Mouse (Mus musculus) limb, embryonic 12.5 days (tissue): ENCODE measurements around the gene Gm17662. TPM values are rescaled to one million over a fixed set of nuclear protein-coding genes. Genes with fewer than 3 reads are reported as not detected.

Experiments used
- ATAC-seq: fragments of 200-750 bp; cut with Nextera tagmentation; 2 replicates; pipeline ENCODE4 v1.8.0; 2017; ENCODE audit warnings: low read depth, moderate TSS enrichment; ENCODE audit not compliant: insufficient number of reproducible peaks, insufficient read depth, low FRiP score, low TSS enrichment
- H3K27ac ChIP-seq: fragments of 300-500 bp; sonication (generic); 2 replicates; pipeline ENCODE4 v1.5.1; 2016; ENCODE audit warnings: mild to moderate bottlenecking, moderate library complexity
- H3K27me3 ChIP-seq: fragments of 300-500 bp; sonication (generic); 2 replicates; pipeline ENCODE4 v1.6.1; 2016; ENCODE audit warnings: mild to moderate bottlenecking, moderate library complexity
- H3K36me3 ChIP-seq: fragments of 300-500 bp; sonication (generic); 2 replicates; pipeline ENCODE4 v1.6.1; 2016; ENCODE audit warnings: mild to moderate bottlenecking, moderate library complexity
- H3K4me1 ChIP-seq: fragments of 300-500 bp; sonication (generic); replicated peaks from 2 replicates; pipeline ENCODE4 v1.6.1; 2016
- H3K4me2 ChIP-seq: fragments of 300-500 bp; sonication (generic); 2 replicates; pipeline ENCODE4 v1.6.1; 2016; ENCODE audit warnings: mild to moderate bottlenecking, moderate library complexity
- H3K4me3 ChIP-seq: fragments of 300-500 bp; sonication (generic); replicated peaks from 2 replicates; pipeline ENCODE4 v1.5.1; 2016; ENCODE audit warnings: mild to moderate bottlenecking
- H3K9ac ChIP-seq: fragments of 300-500 bp; sonication (generic); replicated peaks from 2 replicates; pipeline ENCODE4 v1.6.1; 2016; ENCODE audit warnings: mild to moderate bottlenecking, moderate library complexity
- H3K9me3 ChIP-seq: fragments of 300-500 bp; sonication (generic); 2 replicates; pipeline ENCODE4 v1.6.1; 2016; ENCODE audit warnings: mild to moderate bottlenecking, moderate library complexity
- WGBS: fragments of 180-500 bp; shearing (Covaris S2); methylation state at CpG from one replicate; pipeline ENCODE4 v1.1.7; 2016; 5-methylcytosine and 5-hydroxymethylcytosine counted together
- polyA plus RNA-seq: library from polyadenylated mRNA; unstranded; fragments of >200 nt; fragmentation: Nextera tagmentation; extraction: Ambion mirVana; gene quantifications from 2 replicates; pipeline ENCODE4 v1.2.1, GENCODE M21; 2016

Gm17662 gene
- polyA plus RNA-seq, 1 experiment from 2014 or later, result not detected

GRCm38 (mm10) chr4:104888499-104889262 is 31.6 kb downstream of the Gm17662 start:
- H3K27me3 ChIP-seq, result peaks cover 7% of the 10 kb centered on the region; the same call in 1 of the 2 replicates
- H3K4me3 ChIP-seq, result no peak overlapping the region
- H3K9me3 ChIP-seq, result no peaks in the 10 kb centered on the region
- no peak overlapping the region for H3K4me2 ChIP-seq
- no peak for ATAC-seq
- 66% methylated on average over 9 of the region's 9 CpGs for WGBS
- H3K27ac ChIP-seq, result no peak overlapping the region
- H3K9ac ChIP-seq, result no peak overlapping the region
- H3K4me1 ChIP-seq, result no peaks in the 10 kb centered on the region
- H3K36me3 ChIP-seq, result no peaks in the 10 kb centered on the region

- 93% methylated on average over 7 of the region's 7 CpGs for WGBS
- Histone ChIP-seq H3K4me1 (no peaks in the 10 kb centered on the region), H3K4me3 (no peak overlapping the region), H3K36me3 (no peaks in the 10 kb centered on the region), H3K27me3 (peaks cover 10% of the 10 kb centered on the region; the same call in 1 of the 2 replicates), H3K9ac (no peak overlapping the region), H3K4me2 (no peak overlapping the region), H3K27ac (no peak overlapping the region), H3K9me3 (no peaks in the 10 kb centered on the region)
- ATAC-seq, result no peak
Measured at GRCm38 (mm10) chr4:104891708-104892107, 34.6 kb downstream of the Gm17662 start.

- no peak for ATAC-seq
- Histone ChIP-seq H3K9ac (no peak overlapping the region), H3K36me3 (no peaks in the 10 kb centered on the region), H3K4me2 (no peak overlapping the region), H3K27ac (no peak overlapping the region), H3K4me1 (no peaks in the 10 kb centered on the region), H3K4me3 (no peak overlapping the region), H3K27me3 (0 out of 2 replicates have a peak, but pooled peaks cover 8% of the 10 kb centered on the region), H3K9me3 (no peaks in the 10 kb centered on the region; the same call in 1 of the 2 replicates)
- WGBS, result 80% methylated on average over 5 of the region's 5 CpGs
Measured at GRCm38 (mm10) chr4:104893588-104893987, 36.5 kb downstream of the Gm17662 start.

- no peaks in the 10 kb centered on the region; the same call in 1 of the 2 replicates for H3K9me3 ChIP-seq
- H3K9ac ChIP-seq, result no peak overlapping the region
- no peak for ATAC-seq
- no peak overlapping the region for H3K4me2 ChIP-seq
- H3K36me3 ChIP-seq, result no peaks in the 10 kb centered on the region
- 61% methylated on average over 13 of the region's 13 CpGs for WGBS
- no peak overlapping the region for H3K4me3 ChIP-seq
- 0 out of 2 replicates have a peak, but pooled peaks cover 8% of the 10 kb centered on the region for H3K27me3 ChIP-seq
- H3K4me1 ChIP-seq, result no peaks in the 10 kb centered on the region
- no peak overlapping the region for H3K27ac ChIP-seq
Measured at GRCm38 (mm10) chr4:104894004-104894734, 37.0 kb downstream of the Gm17662 start.

- Histone ChIP-seq H3K9me3 (no peaks in the 10 kb centered on the region), H3K27me3 (no peaks in the 10 kb centered on the region), H3K4me2 (no peak overlapping the region), H3K4me1 (no peaks in the 10 kb centered on the region), H3K4me3 (no peak overlapping the region), H3K27ac (no peak overlapping the region), H3K9ac (no peak overlapping the region), H3K36me3 (no peaks in the 10 kb centered on the region)
- no peak for ATAC-seq
- WGBS, result 84% methylated on average over 2 of the region's 2 CpGs
Measured at GRCm38 (mm10) chr4:104902836-104903235, 45.7 kb downstream of the Gm17662 start.

GRCm38 (mm10) chr4:104905049-104905448 is 47.9 kb downstream of the Gm17662 start:
- no peaks in the 10 kb centered on the region for H3K4me1 ChIP-seq
- no peak overlapping the region for H3K4me3 ChIP-seq
- no peak overlapping the region for H3K27ac ChIP-seq
- no peak overlapping the region for H3K9ac ChIP-seq
- no peaks in the 10 kb centered on the region for H3K9me3 ChIP-seq
- no peaks in the 10 kb centered on the region for H3K36me3 ChIP-seq
- no peaks in the 10 kb centered on the region for H3K27me3 ChIP-seq
- H3K4me2 ChIP-seq, result no peak overlapping the region
- 89% methylated on average over 6 of the region's 6 CpGs for WGBS
- ATAC-seq, result no peak

Other genes with a start within 250 kb of the Gm17662 start
- gene C8b, start 91.0 kb upstream of the Gm17662 start, polyA plus RNA-seq, result not detected in 2 replicates
- gene C8a, start 19.1 kb downstream of the Gm17662 start, polyA plus RNA-seq, result not detected in 2 replicates
- gene Fyb2, start 56.1 kb downstream of the Gm17662 start, polyA plus RNA-seq, result 0.09 TPM in 1 of 2 replicates, not detected in the other